Mouse (Mus musculus) right cerebral cortex, adult 18-20 months (tissue): ENCODE data around the gene Zfp454.

ENCODE experiments used
- DNase-seq: peaks from one replicate; pipeline ENCODE4 v3.0.0; 2022; ENCODE audit warnings: mixed read lengths

Gene Zfp454

DNA sequence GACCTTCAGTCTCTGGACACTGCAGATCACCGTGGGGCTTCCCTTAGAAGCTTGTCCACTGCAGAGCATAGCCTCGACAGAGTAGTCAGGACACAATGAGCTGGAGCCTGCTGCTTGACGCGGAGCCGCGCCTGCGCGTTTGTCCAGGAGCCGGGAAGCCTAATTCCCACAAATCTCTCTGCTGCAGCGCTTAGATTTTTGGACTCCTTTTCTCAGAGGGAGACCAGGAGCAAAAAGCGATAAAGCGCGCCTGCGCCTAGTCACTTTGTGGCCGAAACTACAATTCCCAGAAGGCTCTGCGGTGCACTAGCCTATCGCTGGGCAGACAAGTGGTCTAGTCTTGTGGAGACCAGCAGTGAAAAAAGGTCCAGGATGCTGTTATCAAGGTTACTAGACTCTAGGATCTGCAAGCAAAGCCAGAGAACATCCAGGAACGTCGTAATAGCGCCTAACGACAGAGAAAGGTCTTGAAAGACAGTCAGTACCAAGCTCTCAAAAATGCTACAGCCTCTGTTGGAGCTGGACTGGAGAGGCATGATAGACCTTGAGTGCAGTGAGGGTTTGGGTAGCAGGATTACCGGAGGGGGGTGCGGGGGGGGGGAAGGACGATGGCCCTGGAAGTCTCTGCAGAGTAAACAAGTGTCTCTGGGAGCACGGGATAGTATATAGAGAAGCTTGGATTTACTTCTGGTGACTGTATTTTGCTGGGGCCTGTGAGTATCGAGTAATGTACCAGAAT is at the start of gene Zfp454:
Gene Zfp454, minus strand, starts transcription at position 262 of the 739 bp plus-strand sequence.
- DNase-seq, result peak; percentile 98

GRCm38 (mm10) chr11:50932040-50932439 is 44.6 kb upstream of the Zfp454 start:
- no peak for DNase-seq

GRCm38 (mm10) chr11:50931451-50931866 is 44.0 kb upstream of the Zfp454 start, which contains the start of gene Zfp354b:
Gene Zfp354b (minus strand): TSS chr11:50931633.
- DNase-seq, result peak; percentile 91

GRCm38 (mm10) chr11:50931021-50931420 is 43.6 kb upstream of the Zfp454 start:
- peak; percentile 21 for DNase-seq

- no peak for DNase-seq
These were observed 43.1 kb upstream of the Zfp454 start for GRCm38 (mm10) chr11:50930469-50931014.

DNA sequence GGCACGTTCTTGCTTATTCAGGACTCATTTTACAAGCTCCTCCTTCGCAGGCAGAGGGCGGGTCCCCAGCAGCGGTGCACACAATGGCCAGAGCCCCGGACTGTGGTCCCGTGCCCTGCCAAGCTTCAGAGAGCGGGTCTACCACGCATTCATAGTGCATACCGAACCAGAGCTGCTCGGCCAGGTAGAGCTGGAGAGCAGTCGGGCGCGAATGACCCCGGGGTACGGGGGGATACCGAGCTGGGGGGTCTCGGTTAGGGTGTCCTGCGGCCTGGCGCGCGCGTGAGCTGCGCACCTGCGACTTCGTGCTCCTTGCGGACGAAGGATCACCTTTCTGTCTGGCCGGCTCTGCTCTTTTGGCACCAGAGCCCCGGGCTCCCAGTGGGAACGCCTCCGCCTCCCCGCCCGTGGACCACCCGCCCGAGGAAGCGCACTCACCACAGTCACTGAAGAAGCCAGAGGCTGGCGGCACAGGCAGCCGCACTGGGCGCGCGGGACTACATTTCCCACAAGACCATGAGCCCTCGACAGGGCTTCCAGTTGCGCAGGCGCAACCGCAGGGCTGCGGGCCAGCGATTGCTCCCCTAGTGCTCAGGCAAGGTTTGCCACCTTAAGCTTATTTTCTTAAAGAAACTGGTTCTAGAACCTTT is 28.3 kb upstream of the Zfp454 start, which contains the start of gene Zfp2:
Gene Zfp2, minus strand, starts transcription at position 495 of the 650 bp plus-strand sequence.
- peak; percentile 95 for DNase-seq

GRCm38 (mm10) chr11:50914461-50914860 is 27.0 kb upstream of the Zfp454 start:
- peak; percentile 11 for DNase-seq

GRCm38 (mm10) chr11:50913301-50913700 is 25.9 kb upstream of the Zfp454 start:
- DNase-seq, result no peak

DNA sequence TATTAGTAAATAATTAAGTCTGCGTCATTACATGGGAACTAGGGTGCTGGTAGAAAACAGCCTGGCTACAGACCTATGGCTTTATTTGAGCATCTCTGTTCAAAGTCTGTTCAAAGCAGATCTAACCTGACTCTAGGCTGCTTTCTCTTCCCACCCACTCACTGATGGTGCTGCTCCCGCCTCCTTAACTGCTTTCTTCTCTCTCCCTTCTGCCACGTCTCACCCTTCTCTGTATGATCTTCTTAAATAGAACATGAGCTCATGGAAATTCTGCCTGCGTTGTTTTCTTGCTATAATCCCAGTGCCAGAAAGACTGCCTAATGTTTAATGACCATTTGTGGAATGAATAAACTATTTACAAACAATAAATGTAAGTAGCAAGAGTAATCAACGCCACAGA is 20.7 kb upstream of the Zfp454 start:
- peak; percentile 43 for DNase-seq

- DNase-seq, result no peak
These were observed 9.9 kb upstream of the Zfp454 start for GRCm38 (mm10) chr11:50897359-50897758.

DNA sequence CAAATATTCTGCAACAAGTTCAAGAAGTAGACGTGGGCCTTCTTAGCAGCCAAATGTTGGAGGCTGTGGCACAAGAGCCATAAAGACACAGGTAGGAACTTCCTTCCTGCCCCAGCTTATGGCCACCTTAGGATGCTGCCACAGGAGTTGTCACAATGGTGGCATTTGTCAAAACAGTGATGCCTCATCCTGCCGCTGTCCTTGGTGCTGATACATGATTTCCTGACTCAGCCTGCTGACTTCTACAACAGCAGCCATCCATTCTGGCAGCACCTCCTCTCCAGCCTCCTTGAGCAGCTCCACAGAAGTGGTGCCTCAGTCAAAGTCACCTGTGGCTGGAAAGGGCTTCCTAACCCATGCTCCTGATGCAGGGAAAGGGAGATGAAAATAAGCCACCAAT is 5.0 kb upstream of the Zfp454 start:
- no peak for DNase-seq

DNA sequence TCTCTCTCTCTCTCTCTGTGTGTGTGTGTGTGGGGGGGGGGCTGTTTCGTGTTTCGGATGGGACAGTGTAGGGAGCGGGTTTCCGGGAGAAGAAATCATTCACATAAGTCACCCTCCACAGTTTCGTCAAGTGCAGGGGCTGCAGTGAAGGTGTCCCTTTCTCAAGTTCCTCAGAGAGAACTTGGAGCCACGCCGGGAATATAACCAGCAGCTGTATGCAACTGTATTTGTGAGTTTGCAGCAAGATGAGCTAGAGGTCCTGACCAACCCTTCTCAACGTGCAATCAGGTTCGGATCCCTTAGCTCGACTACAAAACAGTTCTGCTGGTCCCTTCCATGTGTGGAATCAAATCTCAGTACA is 538 bp downstream of the Zfp454 start:
- no peak for DNase-seq

- DNase-seq, result no peak
These were observed 1.1 kb downstream of the Zfp454 start for GRCm38 (mm10) chr11:50886231-50886932.

DNA sequence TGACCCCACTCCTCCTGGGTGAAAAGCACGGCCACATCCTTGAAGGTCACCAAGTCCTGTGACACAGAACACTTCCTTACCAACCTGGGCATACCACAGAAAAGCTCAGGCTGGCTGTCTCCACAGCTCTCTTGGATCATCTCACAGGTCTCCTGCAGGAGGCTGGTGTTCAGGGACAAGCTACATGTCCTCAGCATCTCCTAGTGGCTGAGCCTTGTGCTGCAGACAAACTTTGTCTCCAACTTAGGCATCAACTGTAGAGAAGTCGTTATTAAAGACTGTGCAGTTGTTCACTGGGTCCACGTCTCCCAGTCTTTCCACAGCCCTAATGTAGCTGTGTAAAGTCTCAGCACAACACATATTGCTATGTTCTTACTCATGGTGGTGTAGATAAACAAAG is 3.7 kb downstream of the Zfp454 start:
- no peak for DNase-seq

DNA sequence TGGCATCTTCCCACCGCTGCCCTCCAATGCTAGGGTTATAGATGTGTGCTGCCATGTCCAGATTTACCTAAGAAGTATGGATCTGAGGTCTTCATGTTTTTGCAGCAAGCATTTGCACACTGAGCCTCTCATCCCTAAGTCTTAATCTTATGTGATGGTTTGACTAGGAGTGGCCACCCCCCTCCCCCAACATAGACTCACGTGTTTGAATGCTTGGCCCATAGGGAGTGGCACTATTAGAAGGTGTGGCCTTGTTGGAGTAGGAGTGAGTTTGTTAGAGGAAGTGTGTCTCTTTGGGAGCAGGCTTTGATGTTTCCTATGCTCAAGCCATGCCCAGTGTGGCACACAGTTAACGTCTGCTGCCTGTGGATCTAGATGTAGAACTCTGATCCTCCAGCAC is 8.8 kb downstream of the Zfp454 start:
- no peak for DNase-seq

- peak; percentile 8 for DNase-seq
These were observed 36.4 kb downstream of the Zfp454 start for GRCm38 (mm10) chr11:50850989-50851601.

GRCm38 (mm10) chr11:50850177-50850735 is 37.2 kb downstream of the Zfp454 start, which contains the start of gene Grm6:
Gene Grm6 (plus strand): TSS chr11:50850685.
- no peak for DNase-seq

- no peak for DNase-seq
These were observed 38.1 kb downstream of the Zfp454 start for GRCm38 (mm10) chr11:50849310-50849709.

DNA sequence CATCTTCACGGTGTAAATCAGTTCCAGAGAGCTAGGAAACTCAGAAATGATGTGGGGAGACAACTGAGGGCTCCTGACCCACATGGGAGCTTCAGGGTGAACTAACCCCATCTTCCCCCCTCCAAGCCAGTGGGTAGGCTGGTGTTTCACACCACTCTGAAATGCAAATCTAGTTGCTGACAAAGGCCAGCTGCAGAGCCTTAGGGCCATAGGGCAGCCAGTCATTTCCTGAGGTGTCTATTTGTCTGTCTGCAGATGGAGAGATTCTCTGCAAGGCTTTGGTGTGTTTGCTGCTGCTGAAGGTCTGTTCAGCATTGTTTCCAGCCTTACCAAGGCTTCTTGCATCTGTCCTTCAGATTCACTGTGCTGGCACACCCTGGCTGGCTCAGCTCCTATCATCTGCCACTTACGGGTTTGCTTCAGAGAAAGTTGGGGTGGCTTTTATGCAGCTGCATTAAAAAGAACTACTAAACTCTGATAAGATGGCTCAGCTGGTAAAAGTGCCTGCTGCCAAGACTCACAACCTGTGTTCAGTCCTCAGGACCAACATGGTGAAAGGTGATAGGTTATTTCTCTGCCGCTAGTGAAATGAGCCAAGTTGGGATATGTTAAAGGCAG is 38.8 kb downstream of the Zfp454 start:
- DNase-seq, result no peak

- no peak for DNase-seq
These were observed 40.4 kb downstream of the Zfp454 start for GRCm38 (mm10) chr11:50847047-50847446.

- DNase-seq, result no peak
These were observed 41.5 kb downstream of the Zfp454 start for GRCm38 (mm10) chr11:50845951-50846350.
